Mouse (Mus musculus) heart, postnatal 0 days (tissue): Measurements from ENCODE around the gene Ect2l. TPM values are rescaled to one million over a fixed set of nuclear protein-coding genes. Genes with fewer than 3 reads are reported as not detected.
"Not testable (repeated sequence)": the region's sequence is repeated elsewhere in the genome, so short reads cannot be mapped to it uniquely, and the experiment has no call there.

Experiments used
- ATAC-seq: fragments of 200-750 bp; cut with Nextera tagmentation; 2 replicates; pipeline ENCODE4 v1.8.0; 2017; ENCODE audit warnings: low read depth, moderate number of reproducible peaks, moderate library complexity; ENCODE audit not compliant: insufficient read depth
- DNase-seq: peaks from one replicate; pipeline ENCODE4 v3.0.0-alpha.2; 2016; ENCODE audit warnings: low spot score
- H3K27ac ChIP-seq: fragments of 300-500 bp; sonication (generic); 2 replicates; pipeline ENCODE4 v1.5.1; 2014; ENCODE audit warnings: low read depth, mild to moderate bottlenecking
- H3K27me3 ChIP-seq: fragments of 300-500 bp; sonication (generic); 2 replicates; pipeline ENCODE4 v1.6.1; 2014; ENCODE audit warnings: low read length, mixed read lengths; ENCODE audit not compliant: control insufficient read depth, insufficient read depth
- H3K36me3 ChIP-seq: fragments of 300-500 bp; sonication (generic); replicated peaks from 2 replicates; pipeline ENCODE4 v1.6.1; 2014; ENCODE audit warnings: low read length, mixed read lengths; ENCODE audit not compliant: control insufficient read depth, insufficient read depth
- H3K4me1 ChIP-seq: fragments of 300-500 bp; sonication (generic); 2 replicates; pipeline ENCODE4 v1.6.1; 2014; ENCODE audit warnings: antibody characterized with exemption; ENCODE audit not compliant: control insufficient read depth, insufficient read depth
- H3K4me2 ChIP-seq: fragments of 300-500 bp; sonication (generic); 2 replicates; pipeline ENCODE4 v1.6.1; 2014; ENCODE audit warnings: low read depth, mild to moderate bottlenecking, low read length, moderate library complexity
- H3K4me3 ChIP-seq: fragments of 300-500 bp; sonication (generic); 2 replicates; pipeline ENCODE4 v1.5.1; 2014; ENCODE audit warnings: low read depth, low read length
- H3K9ac ChIP-seq: fragments of 300-500 bp; sonication (generic); replicated peaks from 2 replicates; pipeline ENCODE4 v1.6.1; 2014; ENCODE audit warnings: low read depth, low read length, mixed read lengths
- H3K9me3 ChIP-seq: fragments of 300-500 bp; sonication (generic); replicated peaks from 2 replicates; pipeline ENCODE4 v1.6.1; 2016; ENCODE audit warnings: low read length; ENCODE audit not compliant: control insufficient read depth
- CTCF ChIP-seq: IDR thresholded peaks from 2 replicates; pipeline ENCODE4 v1.5.1; 2016; ENCODE audit warnings: antibody characterized with exemption, control low read depth, low read depth
- EP300 ChIP-seq: IDR thresholded peaks from 2 replicates; pipeline ENCODE4 v1.6.1; 2016; ENCODE audit warnings: antibody characterized with exemption, low read depth
- WGBS: fragments of 180-500 bp; shearing (Covaris S2); extraction: QIAGEN DNeasy Blood & Tissue Kit; methylation state at CpG from one replicate; pipeline ENCODE4 v1.1.7; 2014; 5-methylcytosine and 5-hydroxymethylcytosine counted together
- polyA plus RNA-seq: library from polyadenylated mRNA; unstranded; fragments of >200 nt; fragmentation: Nextera tagmentation; extraction: Ambion mirVana; gene quantifications from 2 replicates; pipeline ENCODE4 v1.2.1, GENCODE M21; 2015
- total RNA-seq: library from RNA; depleted of rRNA; stranded (reverse); fragments of >200 nt; gene quantifications from 2 replicates; pipeline ENCODE4 v1.2.3, GENCODE M21; 2014; ENCODE audit warnings: low replicate concordance

Ect2l gene
- total and polyA plus RNA-seq, 2 experiments from 2014 or later, result 0.60 TPM; not detected in 1

DNA sequence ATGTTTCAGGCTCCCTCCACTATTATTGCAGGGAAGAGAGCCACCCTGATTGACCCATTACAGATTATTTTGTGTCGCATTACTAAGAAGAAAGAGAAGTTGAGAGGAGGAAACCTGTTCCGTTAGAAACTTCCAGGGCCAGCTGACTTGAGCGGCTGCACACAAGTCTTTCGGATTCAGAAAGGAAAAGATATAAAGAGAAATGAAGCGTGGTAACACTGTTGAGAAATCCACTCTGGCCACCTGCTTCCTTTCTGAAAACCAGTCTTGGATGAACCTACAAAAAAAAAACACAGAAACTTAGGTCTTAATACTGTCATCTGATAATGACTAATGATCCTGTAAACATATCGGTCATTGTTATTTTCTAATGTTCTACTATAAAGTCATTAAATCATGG, 35.6 kb downstream of the Ect2l start:
- Histone ChIP-seq H3K4me1 (no peaks in the 10 kb centered on the region), H3K4me2 (no peak overlapping the region), H3K9ac (no peak overlapping the region), H3K36me3 (no peaks in the 10 kb centered on the region), H3K4me3 (no peak overlapping the region), H3K27me3 (no peaks in the 10 kb centered on the region), H3K27ac (no peak overlapping the region), H3K9me3 (no peaks in the 10 kb centered on the region)
- WGBS, result 89% methylated on average over 6 of the region's 6 CpGs
- TF ChIP-seq CTCF (no peak), EP300 (no peak)
- ATAC-seq (no peak), DNase-seq (no peak)

DNA sequence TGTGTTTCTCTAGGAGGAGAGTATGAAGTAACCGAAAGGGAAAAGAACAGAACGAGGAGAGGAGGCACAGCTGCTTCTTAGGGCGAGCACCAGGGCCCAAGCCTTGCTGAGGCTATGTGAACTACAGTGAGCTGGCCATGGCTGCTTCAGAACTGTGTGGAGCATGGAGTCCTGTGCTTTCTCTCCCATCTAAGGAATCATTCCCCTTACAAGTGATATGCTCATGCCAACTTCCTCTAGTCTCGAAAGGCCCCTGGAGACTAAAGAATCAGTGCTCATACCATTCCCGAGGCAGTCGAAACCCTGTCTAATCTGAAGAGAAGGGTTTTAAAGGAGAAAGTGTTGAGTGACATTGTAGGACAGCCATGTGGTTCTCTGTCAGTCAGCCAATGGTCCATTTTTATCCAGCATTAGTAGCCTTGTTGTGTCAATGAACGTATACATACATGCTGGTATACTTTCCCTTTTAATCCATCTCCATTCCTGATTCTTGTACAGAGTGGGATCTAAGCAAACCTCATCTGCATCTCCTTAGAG, 48.2 kb downstream of the Ect2l start:
- Histone ChIP-seq H3K4me2 (no peak overlapping the region; the same call in 1 of the 2 replicates), H3K4me3 (no peak overlapping the region), H3K36me3 (no peaks in the 10 kb centered on the region), H3K9ac (no peak overlapping the region), H3K9me3 (no peaks in the 10 kb centered on the region), H3K4me1 (peaks cover 26% of the 10 kb centered on the region), H3K27ac (peak overlapping the region; percentile 78), H3K27me3 (no peaks in the 10 kb centered on the region)
- TF ChIP-seq CTCF (no peak), EP300 (no peak)
- ATAC-seq (peak; percentile 62; the same call in 1 of the 2 replicates), DNase-seq (peak; percentile 44)
- 28% methylated on average over 7 of the region's 7 CpGs for WGBS

DNA sequence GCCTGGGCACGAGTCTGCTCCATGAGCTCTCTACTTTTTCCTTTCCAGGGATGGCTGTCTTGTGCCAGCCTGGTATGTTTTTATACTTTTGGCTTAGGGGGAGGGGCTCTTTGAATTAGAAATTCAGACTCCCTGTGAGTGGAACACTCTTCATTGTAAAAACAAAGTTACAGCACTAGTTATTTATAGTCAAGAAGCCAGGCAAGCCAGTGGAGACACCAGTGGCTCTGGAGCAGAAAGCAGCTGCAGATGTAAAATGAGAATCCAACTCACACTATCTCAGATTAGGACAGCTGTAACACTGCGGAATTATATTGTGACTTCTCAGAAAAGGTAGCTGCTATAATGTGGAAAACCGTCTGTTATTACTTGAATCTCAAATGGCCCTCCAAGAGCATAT, 63.5 kb downstream of the Ect2l start:
- no peak overlapping the region for H3K4me2 ChIP-seq
- TF ChIP-seq EP300 (no peak), CTCF (no peak)
- no peak overlapping the region for H3K9ac ChIP-seq
- H3K4me1 ChIP-seq, result peaks cover 8% of the 10 kb centered on the region
- H3K36me3 ChIP-seq, result no peaks in the 10 kb centered on the region
- no peak overlapping the region for H3K4me3 ChIP-seq
- no peaks in the 10 kb centered on the region for H3K9me3 ChIP-seq
- 42% methylated on average over 3 of the region's 3 CpGs for WGBS
- ATAC-seq, result peak; percentile 53; the same call in 1 of the 2 replicates
- DNase-seq, result no peak
- H3K27me3 ChIP-seq, result no peaks in the 10 kb centered on the region
- H3K27ac ChIP-seq, result peak overlapping the region; percentile 63

DNA sequence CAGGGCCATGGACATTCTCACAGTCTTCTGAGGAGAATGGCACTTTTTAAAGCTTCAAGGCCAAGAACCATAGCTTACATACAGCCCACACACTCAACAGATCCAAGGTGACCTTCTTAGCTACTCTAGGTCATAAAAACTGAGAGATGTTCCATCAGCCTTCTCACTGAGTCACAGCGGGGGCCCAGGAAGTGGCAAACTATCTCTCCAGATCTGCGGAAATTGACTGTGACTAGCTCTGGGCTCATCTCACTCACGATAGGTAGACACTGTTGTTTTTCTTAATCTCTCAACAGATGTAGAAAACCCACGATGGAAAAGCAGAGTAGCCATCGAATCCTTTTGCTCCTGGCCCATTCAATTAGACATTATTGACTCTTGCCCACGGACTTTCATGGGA, 68.5 kb downstream of the Ect2l start:
- DNase-seq (no peak), ATAC-seq (no peak)
- Histone ChIP-seq H3K27me3 (no peaks in the 10 kb centered on the region), H3K36me3 (no peaks in the 10 kb centered on the region), H3K27ac (0 out of 2 replicates have a peak overlapping the region, but pooled peaks have one; percentile 14), H3K4me2 (no peak overlapping the region), H3K4me1 (peaks cover 9% of the 10 kb centered on the region; the same call in 1 of the 2 replicates), H3K9ac (no peak overlapping the region), H3K4me3 (no peak overlapping the region), H3K9me3 (no peaks in the 10 kb centered on the region)
- WGBS, result 84% methylated on average over 6 of the region's 6 CpGs
- TF ChIP-seq CTCF (no peak), EP300 (no peak)

DNA sequence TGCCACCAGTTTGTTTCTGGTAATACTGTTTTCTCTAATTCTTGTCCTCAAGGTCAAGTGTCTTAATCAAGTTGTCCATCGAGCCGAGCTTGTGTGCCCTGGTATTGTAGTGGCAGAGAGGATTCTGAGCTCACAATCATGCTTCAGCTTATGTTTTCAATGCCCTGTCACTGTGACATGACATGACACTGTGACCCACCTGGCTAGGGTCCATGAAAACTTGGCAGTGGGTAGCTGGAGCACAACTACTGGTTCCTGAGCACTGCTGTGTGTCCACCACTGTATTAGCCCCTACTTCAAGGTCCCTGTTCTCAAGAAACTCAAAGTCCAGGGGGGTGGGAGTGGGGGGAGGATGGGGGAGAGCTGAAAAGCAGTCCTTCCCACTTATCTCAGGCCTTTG, 69.3 kb downstream of the Ect2l start:
- peak; percentile 90 for ATAC-seq
- no peak for TF ChIP-seq EP300
- TF ChIP-seq CTCF, result no peak
- no peaks in the 10 kb centered on the region for H3K9me3 ChIP-seq
- H3K9ac ChIP-seq, result no peak overlapping the region
- 0 out of 2 replicates have a peak, but pooled peaks cover 6% of the 10 kb centered on the region for H3K4me1 ChIP-seq
- peak; percentile 62 for DNase-seq
- H3K4me3 ChIP-seq, result no peak overlapping the region
- no peak overlapping the region for H3K4me2 ChIP-seq
- no peaks in the 10 kb centered on the region for H3K36me3 ChIP-seq
- H3K27ac ChIP-seq, result peak overlapping the region; percentile 48
- H3K27me3 ChIP-seq, result no peaks in the 10 kb centered on the region
- WGBS, result 35% methylated on average over 2 of the region's 2 CpGs

DNA sequence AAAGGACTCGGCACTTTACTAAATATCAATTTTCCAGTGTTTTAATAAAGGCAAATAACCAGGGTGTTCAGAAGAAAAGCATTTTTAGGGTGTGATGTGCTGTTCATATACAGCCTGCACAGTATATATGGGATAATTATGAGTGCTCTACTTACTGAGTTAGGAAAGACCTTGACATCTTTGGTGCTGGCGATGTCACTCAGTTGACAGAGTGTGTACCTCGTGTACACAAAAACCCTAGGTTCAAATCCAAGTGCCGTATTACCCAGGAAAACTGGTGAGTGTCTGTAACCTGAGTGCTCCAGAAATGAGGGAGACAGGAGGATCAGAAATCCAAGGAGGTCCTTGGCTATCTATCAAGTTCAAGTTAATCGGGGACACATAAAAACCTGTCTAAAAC, 71.1 kb downstream of the Ect2l start:
- TF ChIP-seq EP300, result no peak
- no peak for TF ChIP-seq CTCF
- no peaks in the 10 kb centered on the region for H3K9me3 ChIP-seq
- peak overlapping the region; percentile 18; the same call in 1 of the 2 replicates for H3K4me2 ChIP-seq
- 0 out of 2 replicates have a peak overlapping the region, but pooled peaks have one; percentile 5 for H3K4me3 ChIP-seq
- ATAC-seq (no peak), DNase-seq (no peak)
- H3K27me3 ChIP-seq, result no peaks in the 10 kb centered on the region
- no peaks in the 10 kb centered on the region for H3K36me3 ChIP-seq
- no peak overlapping the region for H3K9ac ChIP-seq
- no peak overlapping the region for H3K27ac ChIP-seq
- WGBS, result 73% methylated on average over 5 of the region's 5 CpGs
- H3K4me1 ChIP-seq, result 0 out of 2 replicates have a peak, but pooled peaks cover 6% of the 10 kb centered on the region

DNA sequence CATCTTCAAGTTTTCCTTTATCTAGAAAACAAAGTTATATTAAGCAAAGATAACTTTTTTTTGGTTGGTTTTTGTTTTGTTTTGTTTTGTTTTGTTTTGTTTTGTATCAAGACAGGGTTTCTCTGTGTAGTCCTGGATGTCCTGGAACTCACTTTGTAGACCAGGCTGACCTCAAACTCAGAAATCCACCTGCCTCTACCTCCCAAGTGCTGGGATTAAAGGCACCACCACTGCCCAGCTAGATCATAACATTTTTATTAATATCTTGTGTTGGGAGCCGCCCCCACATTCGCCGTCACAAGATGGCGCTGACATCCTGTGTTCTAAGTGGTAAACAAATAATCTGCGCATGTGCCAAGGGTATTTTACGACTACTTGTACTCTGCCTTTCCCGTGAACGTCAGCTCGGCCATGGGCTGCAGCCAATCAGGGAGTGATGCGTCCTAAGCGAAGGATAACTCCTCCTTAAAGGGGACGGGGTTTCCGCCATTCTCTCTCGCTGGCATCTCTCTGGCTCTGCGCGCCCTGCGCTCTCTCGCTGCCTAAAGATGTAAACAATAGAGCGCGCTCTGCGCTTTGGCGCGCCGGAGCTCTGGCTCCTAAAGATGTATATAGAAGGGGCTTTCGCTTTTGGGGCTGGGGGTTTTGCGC, 71.7 kb downstream of the Ect2l start:
- WGBS, result 76% methylated on average over 12 of the region's 26 CpGs
- not testable (repeated sequence) for H3K27me3 ChIP-seq, DNase-seq, H3K9me3 ChIP-seq, H3K36me3 ChIP-seq, H3K4me1 ChIP-seq, H3K9ac ChIP-seq, ATAC-seq, H3K27ac ChIP-seq
- 0 out of 2 replicates have a peak overlapping the region, but pooled peaks have one; percentile 5 for H3K4me3 ChIP-seq
- H3K4me2 ChIP-seq, result peak overlapping the region; percentile 18; the same call in 1 of the 2 replicates
